26 mouse cellular contexts compared by ENCODE assay signal in the genomic region with DNA sequence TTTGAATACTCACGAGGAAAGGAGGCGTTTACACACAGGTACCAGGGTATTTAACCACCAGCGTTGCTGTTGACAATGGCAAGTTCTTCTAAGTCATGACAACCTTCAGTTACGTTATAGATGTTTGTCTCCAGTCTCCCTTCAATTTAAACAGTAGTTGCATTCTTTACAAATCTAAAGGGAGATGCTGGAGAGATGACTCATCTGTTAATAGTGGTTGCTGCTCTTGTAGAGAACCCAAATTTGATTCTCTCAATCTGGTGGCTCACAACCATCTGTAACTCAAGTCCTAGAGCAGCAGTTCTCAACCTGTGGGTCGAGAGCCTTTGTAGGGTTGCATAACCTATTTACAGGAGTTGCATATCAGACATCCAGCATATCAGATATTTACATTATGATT.
"Had no signal": no experiment of that assay in that cellular context is flagged by ENCODE, and none has a peak within 500 bp of the region (broad histone marks: within the 10 kb centered on the region; RNA-seq: fewer than 3 reads in every experiment).

No protein-coding gene starts in this region.

- H3K27ac ChIP-seq: heart, adult 2 months; heart, embryonic 13.5 days; heart, embryonic 15.5 days; hindbrain, embryonic 14.5 days; intestine, embryonic 15.5 days; layer of hippocampus, adult 2 months; left cerebral cortex, adult 2 months; limb, embryonic 10.5 days; limb, embryonic 12.5 days; liver, embryonic 13.5 days; liver, embryonic 15.5 days had no signal

- H3K4me3 ChIP-seq: heart, adult 2 months; heart, embryonic 13.5 days; heart, embryonic 15.5 days; intestine, embryonic 15.5 days; layer of hippocampus, adult 2 months; left cerebral cortex, adult 2 months; limb, embryonic 10.5 days; limb, embryonic 12.5 days; liver, embryonic 13.5 days; liver, embryonic 15.5 days had no signal

- DNase-seq: gastrocnemius, postnatal 14 days; gastrocnemius, postnatal 36 days; heart, adult 11 months; heart, adult 2 months; heart, postnatal 14 days; heart, postnatal 36 days; kidney, adult 18-20 months; kidney, postnatal 10 days; kidney, postnatal 25 days; kidney, postnatal 4 days; liver; liver, embryonic 13.5 days had no signal

- H3K9ac ChIP-seq: heart, embryonic 13.5 days; heart, embryonic 15.5 days; hindbrain, embryonic 14.5 days; intestine, embryonic 15.5 days; limb, embryonic 12.5 days; liver, embryonic 13.5 days; liver, embryonic 15.5 days had no signal

- H3K4me2 ChIP-seq: heart, embryonic 11.5 days; heart, embryonic 13.5 days; heart, embryonic 15.5 days; hindbrain, embryonic 14.5 days; intestine, embryonic 15.5 days; limb, embryonic 12.5 days; liver, embryonic 11.5 days; liver, embryonic 13.5 days; liver, embryonic 15.5 days had no signal

- H3K27me3 ChIP-seq: heart, embryonic 13.5 days; heart, embryonic 15.5 days; intestine, embryonic 15.5 days; limb, embryonic 12.5 days; liver, embryonic 13.5 days; liver, embryonic 15.5 days had no signal

- ATAC-seq: hindbrain, embryonic 16.5 days; inflammation-experienced regulatory T-cells, adult 6 months; intestine, embryonic 15.5 days; intestine, postnatal 0 days had no signal

- H3K9me3 ChIP-seq: heart, embryonic 15.5 days; intestine, embryonic 15.5 days; limb, embryonic 10.5 days; liver, embryonic 13.5 days; liver, embryonic 15.5 days had no signal

- H3K36me3 ChIP-seq: heart, embryonic 13.5 days; heart, embryonic 15.5 days; intestine, embryonic 15.5 days; limb, embryonic 10.5 days; limb, embryonic 12.5 days; liver, embryonic 13.5 days; liver, embryonic 15.5 days had no signal
